Mouse (Mus musculus): ENCODE results near the gene Psmb3. TPM values are rescaled to one million over a fixed set of nuclear protein-coding genes. Genes with fewer than 3 reads are reported as not detected.
"Not testable (repeated sequence)": the region's sequence is repeated elsewhere in the genome, so short reads cannot be mapped to it uniquely, and the experiment has no call there.

Psmb3 gene
- 463 and 510 TPM in 2 replicates for polyA plus RNA-seq (2014; fragmentation: Nextera tagmentation; extraction: Ambion mirVana)

DNA sequence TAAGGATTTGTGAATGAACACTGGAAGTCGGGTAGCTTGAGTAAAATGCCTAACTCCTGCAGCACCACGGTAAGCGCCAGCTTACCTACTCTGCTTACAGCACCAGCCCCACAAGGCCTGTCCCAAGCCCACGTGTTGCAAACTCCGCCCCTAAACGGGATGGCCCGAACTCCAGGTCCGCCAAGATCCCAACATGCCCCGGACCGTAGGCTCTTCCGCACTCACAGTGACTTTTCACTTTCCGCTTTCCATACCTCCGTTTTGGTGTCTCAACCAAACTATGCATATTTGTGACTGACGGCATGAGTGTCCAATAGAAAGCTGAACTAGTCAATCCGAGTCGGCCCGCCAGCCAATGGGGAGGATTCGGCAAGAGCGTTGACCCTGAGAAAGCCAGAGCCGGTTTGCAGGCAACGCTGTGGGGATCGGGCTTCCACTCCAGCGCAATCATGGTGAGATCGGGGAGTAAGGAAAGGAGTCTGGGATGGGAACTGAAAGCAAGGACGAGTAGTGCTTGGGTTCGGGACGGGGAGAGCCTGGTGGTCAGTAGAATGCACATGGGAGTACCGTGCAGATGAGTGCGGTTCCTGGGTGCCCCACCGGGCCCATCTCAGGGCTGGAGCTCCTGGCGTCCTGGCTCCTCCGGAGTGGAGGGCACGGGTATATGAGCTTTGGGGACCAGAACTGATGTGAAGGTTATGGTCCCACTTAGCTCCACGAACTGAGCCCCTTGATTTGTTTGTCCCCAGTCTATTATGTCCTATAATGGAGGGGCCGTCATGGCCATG lies at the start of gene Psmb3:
Gene Psmb3, plus strand, starts transcription at position 361 of the 788 bp plus-strand sequence.
- peak within 1 kb of the TSS; percentile 82 for H3K4me3 ChIP-seq (ENCODE audit: low read depth, low read length)

DNA sequence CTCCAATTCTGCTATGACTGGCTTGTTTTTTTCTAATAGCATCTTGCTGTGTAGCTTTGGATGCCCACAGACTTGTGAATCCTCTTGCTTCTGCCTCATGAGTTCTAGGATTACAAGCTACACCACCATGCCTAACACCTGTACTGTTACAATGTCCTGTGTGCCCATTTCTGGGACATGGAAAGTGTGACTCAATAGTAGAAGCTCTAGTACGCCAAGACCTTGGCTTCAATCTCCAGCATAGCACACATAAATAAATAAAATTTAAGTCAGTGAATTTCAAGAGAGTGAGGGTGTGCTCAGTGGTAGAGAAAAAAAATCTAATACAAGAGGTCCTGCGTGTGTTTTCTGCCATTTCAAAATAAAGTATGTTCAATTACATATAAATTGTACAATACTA lies 49.0 kb upstream of the Psmb3 start:
- ATAC-seq (replicated peaks; ENCODE audit: low FRiP score) (no peak), DNase-seq (ENCODE audit: low spot score) (no peak)
- 94% methylated on average over 2 of the region's 2 CpGs for WGBS
- H3K9me3 ChIP-seq (ENCODE audit: control insufficient read depth, low read length) = no peaks in the 10 kb centered on the region; the same call in 1 of the 2 replicates
- H3K4me3 ChIP-seq (ENCODE audit: low read depth, low read length) = no peak overlapping the region
- H3K4me2 ChIP-seq (ENCODE audit: low read depth, low read length, severe bottlenecking) = no peak overlapping the region
- no peak overlapping the region for H3K27ac ChIP-seq (ENCODE audit: low read depth, low read length)
- 0 out of 2 replicates have a peak, but pooled peaks cover 1% of the 10 kb centered on the region for H3K4me1 ChIP-seq (replicated peaks; ENCODE audit: control insufficient read depth, insufficient read depth, low read length)
- H3K9ac ChIP-seq (ENCODE audit: low read length) = no peak overlapping the region
- no peaks in the 10 kb centered on the region for H3K36me3 ChIP-seq (ENCODE audit: control insufficient read depth, insufficient read depth, low read length)
- no peaks in the 10 kb centered on the region for H3K27me3 ChIP-seq (ENCODE audit: control insufficient read depth, insufficient read depth, low read length)

More for the DNA sequence above, at the start of gene Psmb3:
- DNase-seq (ENCODE audit: low spot score) = peak; percentile 96
- peaks cover 4% of the 10 kb centered on the region; the same call in 1 of the 2 replicates for H3K36me3 ChIP-seq (ENCODE audit: control insufficient read depth, insufficient read depth, low read length)
- no peaks in the 10 kb centered on the region for H3K9me3 ChIP-seq (ENCODE audit: control insufficient read depth, low read length)
- WGBS = under 1% methylated on average over 35 of the region's 35 CpGs
- H3K27ac ChIP-seq (ENCODE audit: low read depth, low read length) = peak within 1 kb of the TSS; percentile 72; the same call in 1 of the 2 replicates
- H3K4me1 ChIP-seq (replicated peaks; ENCODE audit: control insufficient read depth, insufficient read depth, low read length) = peaks cover 18% of the 10 kb centered on the region
- H3K27me3 ChIP-seq (ENCODE audit: control insufficient read depth, insufficient read depth, low read length) = no peaks in the 10 kb centered on the region
- H3K4me2 ChIP-seq (ENCODE audit: low read depth, low read length, severe bottlenecking) = peak within 1 kb of the TSS; percentile 79
- H3K9ac ChIP-seq (ENCODE audit: low read length) = peak within 1 kb of the TSS; percentile 81
- ATAC-seq (replicated peaks; ENCODE audit: low FRiP score) = peak; percentile 86

GRCm38 (mm10) chr11:97656269-97656971 lies 46.8 kb upstream of the Psmb3 start:
- ATAC-seq (replicated peaks; ENCODE audit: low FRiP score) = no peak
- no peak overlapping the region for H3K4me2 ChIP-seq (ENCODE audit: low read depth, low read length, severe bottlenecking)
- H3K4me3 ChIP-seq (ENCODE audit: low read depth, low read length) = no peak overlapping the region
- peaks cover 6% of the 10 kb centered on the region for H3K27me3 ChIP-seq (ENCODE audit: control insufficient read depth, insufficient read depth, low read length)
- H3K36me3 ChIP-seq (ENCODE audit: control insufficient read depth, insufficient read depth, low read length) = no peaks in the 10 kb centered on the region
- no peaks in the 10 kb centered on the region; the same call in 1 of the 2 replicates for H3K9me3 ChIP-seq (ENCODE audit: control insufficient read depth, low read length)
- no peak overlapping the region for H3K27ac ChIP-seq (ENCODE audit: low read depth, low read length)
- H3K4me1 ChIP-seq (replicated peaks; ENCODE audit: control insufficient read depth, insufficient read depth, low read length) = peaks cover 6% of the 10 kb centered on the region; the same call in 1 of the 2 replicates
- 75% methylated on average over 14 of the region's 14 CpGs for WGBS
- H3K9ac ChIP-seq (ENCODE audit: low read length) = no peak overlapping the region
- no peak for DNase-seq (ENCODE audit: low spot score)

- no peak overlapping the region for H3K4me3 ChIP-seq (ENCODE audit: low read depth, low read length)
- H3K4me2 ChIP-seq (ENCODE audit: low read depth, low read length, severe bottlenecking) = no peak overlapping the region
- ATAC-seq (replicated peaks; ENCODE audit: low FRiP score) (no peak), DNase-seq (ENCODE audit: low spot score) (no peak)
- H3K36me3 ChIP-seq (ENCODE audit: control insufficient read depth, insufficient read depth, low read length) = no peaks in the 10 kb centered on the region
- 60% methylated on average over 4 of the region's 6 CpGs for WGBS
- H3K27ac ChIP-seq (ENCODE audit: low read depth, low read length) = no peak overlapping the region
- peaks cover 11% of the 10 kb centered on the region for H3K4me1 ChIP-seq (replicated peaks; ENCODE audit: control insufficient read depth, insufficient read depth, low read length)
- H3K27me3 ChIP-seq (ENCODE audit: control insufficient read depth, insufficient read depth, low read length) = peaks cover 13% of the 10 kb centered on the region
- H3K9ac ChIP-seq (ENCODE audit: low read length) = no peak overlapping the region
- H3K9me3 ChIP-seq (ENCODE audit: control insufficient read depth, low read length) = no peaks in the 10 kb centered on the region; the same call in 1 of the 2 replicates
Measured at GRCm38 (mm10) chr11:97657184-97657945, 45.8 kb upstream of the Psmb3 start.

GRCm38 (mm10) chr11:97657967-97658366 lies 45.2 kb upstream of the Psmb3 start:
- H3K9ac ChIP-seq (ENCODE audit: low read length); H3K27ac ChIP-seq (ENCODE audit: low read depth, low read length); H3K9me3 ChIP-seq (ENCODE audit: control insufficient read depth, low read length); H3K4me2 ChIP-seq (ENCODE audit: low read depth, low read length, severe bottlenecking); H3K4me3 ChIP-seq (ENCODE audit: low read depth, low read length); H3K36me3 ChIP-seq (ENCODE audit: control insufficient read depth, insufficient read depth, low read length); ATAC-seq (replicated peaks; ENCODE audit: low FRiP score); DNase-seq (ENCODE audit: low spot score): not testable (repeated sequence)
- Histone ChIP-seq H3K4me1 (replicated peaks; ENCODE audit: control insufficient read depth, insufficient read depth, low read length) (peaks cover 11% of the 10 kb centered on the region), H3K27me3 (ENCODE audit: control insufficient read depth, insufficient read depth, low read length) (peaks cover 14% of the 10 kb centered on the region)
- WGBS = 91% methylated on average over 6 of the region's 6 CpGs

- H3K4me2 ChIP-seq (ENCODE audit: low read depth, low read length, severe bottlenecking) = no peak overlapping the region
- no peak overlapping the region for H3K9ac ChIP-seq (ENCODE audit: low read length)
- no peaks in the 10 kb centered on the region for H3K36me3 ChIP-seq (ENCODE audit: control insufficient read depth, insufficient read depth, low read length)
- H3K27ac ChIP-seq (ENCODE audit: low read depth, low read length) = no peak overlapping the region
- H3K9me3 ChIP-seq (ENCODE audit: control insufficient read depth, low read length) = no peaks in the 10 kb centered on the region
- no peak for ATAC-seq (replicated peaks; ENCODE audit: low FRiP score)
- peaks cover 14% of the 10 kb centered on the region for H3K27me3 ChIP-seq (ENCODE audit: control insufficient read depth, insufficient read depth, low read length)
- no peak overlapping the region for H3K4me3 ChIP-seq (ENCODE audit: low read depth, low read length)
- peaks cover 11% of the 10 kb centered on the region for H3K4me1 ChIP-seq (replicated peaks; ENCODE audit: control insufficient read depth, insufficient read depth, low read length)
- no peak for DNase-seq (ENCODE audit: low spot score)
- 76% methylated on average over 11 of the region's 11 CpGs for WGBS
Measured at GRCm38 (mm10) chr11:97658751-97659266, 44.4 kb upstream of the Psmb3 start.

DNA sequence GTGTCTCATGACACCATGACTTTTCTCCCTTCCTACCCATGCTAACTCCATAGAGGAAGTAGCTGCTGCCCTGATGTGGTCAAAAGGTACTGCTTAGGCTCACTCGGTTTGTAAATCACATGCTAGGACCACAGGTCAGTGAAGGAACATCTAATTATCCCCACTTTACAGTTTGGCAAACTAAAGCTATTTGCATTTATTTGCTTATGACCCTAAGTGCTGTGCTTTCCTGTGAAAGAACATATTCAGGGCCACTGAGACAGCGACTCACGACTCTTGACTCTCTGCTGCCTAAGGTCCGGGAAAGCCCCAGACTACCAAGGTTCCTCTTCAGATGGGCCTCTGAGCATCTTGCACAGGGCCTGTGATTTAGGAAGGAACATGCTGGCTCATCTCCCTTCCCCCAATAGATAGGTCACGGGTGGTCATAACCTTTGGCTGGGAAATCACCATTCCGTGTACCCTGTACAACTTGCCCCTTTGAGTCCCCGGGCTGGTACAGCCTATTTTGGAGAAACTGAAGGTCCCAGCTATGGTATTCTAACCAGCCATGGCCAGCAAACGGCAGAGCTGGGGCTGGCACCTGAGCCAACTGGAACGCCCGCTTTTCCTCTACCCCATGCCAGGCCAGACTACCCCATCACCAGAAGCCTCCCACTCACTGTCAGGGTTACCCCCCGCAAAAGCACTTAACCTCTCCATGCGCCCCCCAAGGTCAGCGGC lies 43.8 kb upstream of the Psmb3 start:
- Histone ChIP-seq H3K4me3 (ENCODE audit: low read depth, low read length) (peak overlapping the region; percentile 63), H3K4me1 (replicated peaks; ENCODE audit: control insufficient read depth, insufficient read depth, low read length) (peaks cover 13% of the 10 kb centered on the region), H3K27ac (ENCODE audit: low read depth, low read length) (no peak overlapping the region), H3K9ac (ENCODE audit: low read length) (peak overlapping the region; percentile 77), H3K4me2 (ENCODE audit: low read depth, low read length, severe bottlenecking) (peak overlapping the region; percentile 90), H3K27me3 (ENCODE audit: control insufficient read depth, insufficient read depth, low read length) (peaks cover 14% of the 10 kb centered on the region), H3K9me3 (ENCODE audit: control insufficient read depth, low read length) (no peaks in the 10 kb centered on the region), H3K36me3 (ENCODE audit: control insufficient read depth, insufficient read depth, low read length) (no peaks in the 10 kb centered on the region)
- DNase-seq (ENCODE audit: low spot score) (no peak), ATAC-seq (replicated peaks; ENCODE audit: low FRiP score) (no peak)
- WGBS = 14% methylated on average over 13 of the region's 13 CpGs
